Mouse (Mus musculus) ZHBTc4 (cell line): Measurements from ENCODE around the gene Prrg3.
"Not testable (repeated sequence)": the region's sequence is repeated elsewhere in the genome, so short reads cannot be mapped to it uniquely, and the experiment has no call there.

Experiments used
- DNase-seq: peaks from one replicate; pipeline ENCODE4 v3.0.0-alpha.2; 2011; ENCODE audit warnings: low read depth, low spot score

Prrg3 gene

DNA sequence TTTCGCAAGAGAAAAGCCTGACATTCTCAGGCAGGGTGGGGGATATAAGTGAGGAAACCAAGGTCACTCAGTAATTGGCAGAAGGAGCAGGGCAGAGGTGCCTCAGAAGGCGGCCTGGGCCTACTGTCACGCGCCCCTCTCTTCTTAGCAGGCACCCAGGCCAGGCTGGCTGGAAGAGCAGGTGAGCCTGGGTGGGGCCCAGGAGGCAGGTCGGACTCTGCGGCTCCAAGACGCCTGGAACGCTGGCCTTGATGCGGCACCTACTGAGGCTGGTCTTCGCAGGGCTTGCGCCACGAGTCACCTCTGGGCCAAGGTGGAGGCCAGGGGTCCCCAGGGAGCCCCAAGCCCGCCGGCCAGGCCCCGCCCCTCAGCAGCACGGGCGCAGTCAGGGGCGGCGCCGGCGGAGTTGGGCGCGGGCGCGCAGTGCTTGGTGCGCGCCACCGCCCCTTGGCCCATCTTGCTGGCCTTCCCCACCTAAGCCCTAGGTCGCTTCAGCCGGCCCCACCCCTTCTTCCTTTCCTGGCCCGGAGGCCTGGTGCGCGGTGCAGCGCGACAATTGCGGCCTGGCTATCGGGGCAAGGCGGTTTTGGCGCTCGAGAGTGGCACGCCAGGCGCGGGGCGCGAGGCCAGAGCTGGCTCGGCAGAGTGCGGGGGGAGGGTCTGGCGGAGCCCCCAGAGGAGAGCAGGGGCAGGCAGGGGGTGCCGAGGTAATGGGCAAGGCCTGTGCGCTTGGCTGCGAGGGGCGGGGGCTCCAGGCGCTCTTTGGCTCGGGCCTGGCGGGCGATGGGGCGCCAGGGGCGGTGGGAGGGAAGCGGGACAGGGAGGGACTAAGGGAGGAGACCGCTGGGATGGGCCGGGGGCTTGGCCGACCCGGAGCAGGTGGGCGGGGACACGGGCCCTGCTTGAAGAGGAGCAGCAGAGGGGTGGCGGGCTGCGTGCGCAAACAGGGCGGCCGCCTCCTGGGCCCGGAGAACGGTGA, at the start of gene Prrg3:
Prrg3 (plus strand) TSS at position 552 of the 979 bp plus-strand sequence.
- peak; percentile 84 for DNase-seq

DNA sequence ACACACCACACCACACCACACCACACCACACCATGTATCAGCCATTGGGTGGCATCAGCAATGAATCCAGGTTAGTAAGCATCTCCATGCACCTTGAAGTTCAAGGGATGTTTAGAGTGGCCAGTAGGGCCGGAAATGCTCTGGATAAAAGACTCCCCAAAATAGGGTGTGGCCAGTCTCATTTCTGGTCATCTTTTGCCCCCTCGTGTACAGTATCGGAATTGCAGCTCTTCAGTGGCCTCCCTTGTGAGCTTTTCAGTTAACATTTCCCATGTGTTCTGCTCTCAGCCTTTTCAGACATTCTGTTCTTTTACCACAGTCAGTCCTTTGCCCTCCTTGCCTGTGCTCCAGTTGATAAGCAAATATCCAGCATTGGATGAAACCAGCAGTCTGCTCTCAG, 15.8 kb upstream of the Prrg3 start:
- DNase-seq: peak; percentile 56

DNA sequence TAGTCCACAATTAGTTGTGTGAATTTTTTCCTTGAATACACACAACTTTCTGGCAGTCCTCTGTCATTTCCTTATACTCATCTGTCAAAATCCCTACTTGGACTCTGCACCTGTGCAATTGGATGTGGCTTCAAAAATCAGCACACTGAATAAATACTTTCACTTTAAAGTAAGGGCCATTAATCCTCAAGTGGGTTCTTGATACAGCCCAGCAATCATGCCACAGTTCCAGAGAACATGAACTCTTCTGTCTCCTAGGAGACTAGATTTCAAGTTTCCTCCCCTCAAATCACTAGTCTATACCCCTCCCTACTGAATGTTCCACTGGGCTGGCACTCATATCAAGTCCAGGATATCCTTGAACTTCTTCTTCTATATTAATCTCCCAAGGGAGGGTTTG, 4.1 kb upstream of the Prrg3 start:
- DNase-seq: no peak

DNA sequence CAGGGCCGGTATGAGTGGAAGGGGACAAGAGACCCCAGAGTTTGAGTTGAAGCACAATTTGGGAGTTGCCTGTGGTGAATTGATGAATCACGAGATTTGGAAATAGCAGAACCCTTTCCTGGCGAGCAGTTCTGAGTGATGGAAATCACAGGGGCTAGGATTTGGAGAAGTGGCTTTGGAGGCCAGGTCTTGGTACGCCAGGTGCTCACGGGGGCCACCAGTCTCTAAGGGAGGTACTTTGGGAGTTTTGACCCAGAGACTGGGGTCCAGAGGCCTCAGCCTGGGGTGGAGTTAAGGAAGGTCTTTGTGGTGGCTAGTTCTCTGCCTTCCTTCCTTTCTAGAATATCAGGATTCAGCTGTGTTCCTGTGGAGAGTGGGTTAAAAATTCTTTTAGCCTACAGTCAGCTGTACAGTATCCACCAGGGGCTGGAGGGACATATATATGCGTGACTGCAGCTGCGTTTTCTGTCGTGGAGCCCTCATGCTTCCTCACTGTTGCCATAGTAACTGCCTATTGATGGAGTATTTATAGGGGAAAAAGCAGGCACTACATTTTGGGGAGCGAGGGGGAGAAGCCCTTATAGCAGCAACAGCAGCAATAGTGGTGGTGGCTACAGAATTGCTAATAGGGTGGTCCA, 970 bp downstream of the Prrg3 start:
- DNase-seq: no peak

DNA sequence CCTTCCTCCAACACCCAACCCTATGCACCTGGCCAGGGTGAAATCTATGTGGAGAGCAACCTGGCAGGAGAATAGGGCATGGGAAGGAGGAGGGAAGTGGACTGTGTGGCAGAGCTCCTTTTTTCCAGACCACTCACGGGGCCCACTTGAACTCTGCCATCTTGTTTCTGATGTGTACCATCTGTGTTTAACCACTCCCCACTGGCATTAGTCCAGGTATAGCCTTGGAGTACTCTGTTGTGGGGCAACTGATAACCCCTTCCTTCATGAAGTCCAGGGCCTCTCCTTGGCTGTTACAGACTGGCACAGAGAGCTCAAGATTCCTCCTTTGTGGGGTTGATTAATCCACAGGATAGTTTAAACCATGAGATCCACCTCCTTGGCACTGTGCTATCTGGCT, 5.8 kb downstream of the Prrg3 start:
- no peak for DNase-seq

DNA sequence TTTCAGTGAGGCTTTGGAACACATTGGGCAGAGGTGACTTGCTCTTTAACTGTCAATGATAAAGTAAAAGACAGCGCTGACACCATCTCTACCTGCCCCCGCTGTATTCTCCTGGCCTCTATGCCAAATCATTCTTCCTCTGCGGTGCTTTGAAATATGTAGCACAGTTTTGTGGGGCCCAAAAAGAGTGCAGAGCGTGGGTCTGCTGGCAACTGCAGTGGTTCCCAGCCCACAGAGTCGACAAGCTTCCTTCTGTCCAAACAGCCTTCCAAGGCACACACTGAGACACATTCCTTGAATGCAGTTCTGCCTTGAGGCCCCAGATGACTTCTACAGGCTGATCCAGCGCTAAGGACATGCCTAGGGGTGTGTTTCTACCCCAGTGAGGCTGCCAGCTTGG, 6.4 kb downstream of the Prrg3 start:
- DNase-seq: no peak

DNA sequence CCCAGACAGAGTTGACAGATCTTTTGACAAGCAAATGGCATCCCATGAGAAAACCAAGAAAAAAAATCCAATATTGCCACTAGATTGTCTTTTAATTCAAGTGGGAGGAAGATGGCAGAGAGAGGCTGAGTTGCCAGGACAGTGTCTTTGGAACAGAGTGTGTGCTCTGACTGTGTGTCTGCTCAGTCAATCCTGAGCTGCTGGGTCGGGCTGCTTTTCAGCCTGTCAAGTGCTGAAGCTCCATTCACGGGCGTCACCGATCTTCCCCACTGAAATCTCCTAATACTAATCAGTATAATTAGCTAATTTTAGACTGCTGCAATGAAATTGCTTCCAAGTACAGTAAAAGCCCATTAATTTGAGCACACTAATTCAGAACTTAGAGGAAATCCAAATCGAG, 8.9 kb downstream of the Prrg3 start:
- DNase-seq: no peak

DNA sequence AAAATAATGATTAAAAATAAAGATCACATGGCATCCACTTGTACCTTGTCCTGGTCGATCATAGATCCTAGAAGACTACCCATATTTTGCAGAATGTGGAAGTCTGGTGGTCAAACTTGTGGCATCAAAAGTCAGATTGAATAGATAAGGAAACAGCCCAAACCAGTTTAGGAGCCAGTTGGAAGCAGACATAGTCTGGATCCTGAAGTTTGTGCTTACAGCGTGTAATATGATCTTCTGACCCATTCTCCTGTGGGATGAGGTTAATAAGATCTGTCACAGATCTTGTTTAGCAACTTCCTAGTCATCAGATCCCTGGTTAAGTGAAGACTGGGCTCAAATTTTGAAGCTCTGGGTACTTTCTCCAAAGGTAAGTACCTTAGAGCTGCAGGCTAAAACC, 10.3 kb downstream of the Prrg3 start, which contains the start of gene Fate1:
Fate1 (plus strand) TSS at position 301 of the 400 bp plus-strand sequence.
- DNase-seq: no peak

DNA sequence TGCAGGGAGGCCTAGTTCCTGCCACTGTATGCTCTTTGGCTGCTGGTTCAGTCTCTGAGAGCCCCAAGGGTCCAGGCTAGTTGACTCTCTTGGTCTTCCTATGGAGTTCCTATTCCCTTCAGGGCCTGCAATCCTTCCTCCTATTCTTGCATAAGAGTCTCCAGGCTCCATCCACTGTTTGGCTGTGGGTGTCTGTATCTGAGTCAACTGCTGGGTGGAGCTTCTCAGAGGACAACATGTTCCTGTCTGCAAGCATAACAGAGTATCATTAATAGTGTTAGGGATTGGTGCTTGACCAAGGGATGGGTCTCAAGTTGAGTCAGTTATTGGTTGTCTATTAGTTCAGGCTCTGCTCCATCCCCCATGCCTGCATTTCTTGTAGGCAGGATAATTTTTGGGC, 15.3 kb downstream of the Prrg3 start:
- DNase-seq: not testable (repeated sequence)

DNA sequence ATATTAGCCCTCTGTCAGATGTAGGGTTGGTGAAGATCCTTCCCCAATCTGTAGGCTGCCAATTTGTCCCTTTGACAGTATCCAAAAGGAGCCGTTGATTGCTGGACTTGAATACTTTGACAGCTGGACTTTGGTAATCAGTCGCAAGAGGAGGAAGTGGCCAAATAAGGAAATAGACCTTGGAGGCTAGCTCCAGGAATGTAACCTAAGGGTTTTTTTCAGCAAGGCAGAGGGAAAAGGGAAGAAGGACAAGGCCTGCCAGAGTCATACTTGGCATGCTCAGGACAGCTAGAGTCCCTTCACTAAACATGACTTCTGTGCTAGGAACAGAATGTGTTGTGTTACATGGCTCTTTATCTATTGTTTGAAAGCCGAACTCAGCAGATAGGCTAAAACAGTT, 18.0 kb downstream of the Prrg3 start:
- DNase-seq: no peak

DNA sequence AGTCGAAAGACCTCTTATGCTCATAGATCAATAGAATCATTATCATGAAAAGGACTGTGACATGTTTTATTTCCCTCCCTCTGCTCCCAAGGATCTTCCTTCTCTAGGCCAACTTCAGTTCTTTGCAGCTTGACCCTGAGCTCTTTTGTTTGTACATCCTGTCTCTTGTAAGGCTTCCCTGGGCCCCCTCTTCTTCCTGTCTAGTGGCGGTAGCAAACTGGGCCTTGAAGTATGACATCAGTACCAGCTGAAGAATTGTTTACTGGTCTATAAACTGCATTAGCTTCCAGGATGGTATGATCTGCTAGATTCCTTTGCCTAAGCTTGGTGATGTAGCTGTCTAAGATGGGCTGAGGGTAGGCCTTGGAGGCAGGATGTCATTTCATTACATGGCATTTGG, 18.9 kb downstream of the Prrg3 start:
- no peak for DNase-seq

DNA sequence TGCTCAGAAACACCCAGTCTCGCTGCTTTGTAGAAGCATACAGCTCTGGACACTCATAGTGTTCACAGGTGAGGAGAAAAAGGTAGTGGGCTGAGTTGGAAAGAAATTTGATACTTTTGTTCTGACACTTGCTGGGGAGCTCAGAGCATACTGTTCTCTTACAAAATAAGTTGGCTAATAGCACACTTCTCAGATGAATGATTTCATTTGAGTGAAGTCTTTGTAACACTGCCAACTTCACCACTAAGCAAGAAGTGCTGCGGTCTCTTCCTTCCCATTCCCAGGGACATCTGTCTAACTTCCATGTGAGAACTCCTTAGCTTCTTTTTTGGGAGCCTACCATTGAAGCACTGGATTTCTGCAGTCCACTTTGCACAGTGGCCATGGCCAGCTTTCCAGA, 20.8 kb downstream of the Prrg3 start:
- no peak for DNase-seq

DNA sequence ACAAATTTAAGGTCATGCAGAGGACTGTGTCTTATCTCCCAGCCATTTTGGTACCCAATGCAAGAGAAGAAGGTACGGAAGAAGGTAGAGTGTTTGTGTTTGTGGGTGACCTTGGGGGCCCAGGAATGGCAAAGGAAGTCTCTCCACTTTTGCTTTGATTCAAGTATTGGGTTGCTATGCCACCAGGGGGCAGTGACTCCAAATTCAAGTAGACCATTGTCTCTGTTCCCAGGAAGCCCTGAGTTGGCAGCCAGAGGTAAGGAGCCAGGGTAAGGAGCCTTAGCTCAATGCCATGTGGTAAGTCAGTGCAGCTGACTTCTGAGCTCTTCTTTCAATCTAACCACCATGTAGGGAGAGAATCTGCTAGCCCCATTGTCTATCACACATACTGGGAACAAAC, 21.4 kb downstream of the Prrg3 start:
- DNase-seq: peak; percentile 22

DNA sequence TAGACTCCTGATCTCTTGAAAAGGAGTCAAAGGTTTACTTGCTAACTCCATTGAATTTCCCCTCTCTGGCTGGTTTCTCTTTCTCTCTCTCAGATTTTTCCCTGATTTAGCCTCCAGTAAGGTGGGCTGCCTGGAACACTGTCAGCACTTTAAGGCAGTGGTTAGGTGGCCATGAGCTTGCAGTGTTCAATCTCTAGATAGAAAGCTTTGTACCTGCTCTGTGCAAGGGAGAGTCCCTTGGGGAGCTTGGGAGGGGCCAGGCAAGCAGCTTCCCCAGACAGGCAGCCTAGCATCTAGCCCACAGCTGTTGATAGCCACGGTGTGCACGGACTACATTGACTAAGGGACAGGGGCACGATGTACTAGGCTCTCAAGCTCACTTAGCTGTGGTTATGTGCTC, 29.1 kb downstream of the Prrg3 start, which contains the start of gene Cnga2:
Cnga2 (plus strand) TSS at position 301 of the 400 bp plus-strand sequence.
- DNase-seq: no peak

DNA sequence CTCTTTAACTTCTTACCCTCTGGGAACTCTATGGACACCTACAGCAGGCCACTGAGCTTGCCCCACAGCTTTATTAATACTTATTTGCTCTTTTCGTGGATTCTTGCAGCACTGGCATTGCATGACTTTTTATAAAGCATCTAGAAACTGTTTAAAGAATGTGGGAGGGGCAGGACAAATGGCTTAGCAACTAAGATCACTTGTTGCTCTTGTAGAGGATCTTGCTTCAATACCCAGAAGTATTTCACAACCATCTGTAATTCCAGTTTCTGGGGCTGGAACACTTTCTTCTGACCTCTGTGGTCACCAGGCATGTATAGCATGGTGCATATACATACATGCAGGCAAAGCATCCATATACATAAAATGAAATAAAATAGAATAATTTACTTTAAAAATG, 33.5 kb downstream of the Prrg3 start:
- no peak for DNase-seq

DNA sequence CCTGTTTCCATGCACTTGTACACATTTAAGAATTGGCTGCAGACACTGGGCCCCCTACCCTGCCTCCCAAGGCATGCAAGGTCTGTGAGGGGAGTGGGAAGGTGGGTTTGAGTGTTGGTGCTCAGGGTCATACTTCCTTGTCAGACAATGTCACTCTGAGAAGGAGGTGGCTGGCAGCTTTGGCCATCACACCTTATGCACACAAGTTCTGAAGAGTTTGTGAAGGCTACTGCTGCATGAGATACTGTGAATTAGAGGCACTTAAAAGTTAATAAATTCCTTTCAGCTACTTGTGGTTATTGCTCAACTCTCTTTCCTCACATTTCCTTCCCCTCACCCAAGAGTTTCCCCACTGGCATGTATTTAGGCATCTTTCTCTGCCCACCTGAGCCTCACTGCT, 47.5 kb downstream of the Prrg3 start:
- DNase-seq: no peak

DNA sequence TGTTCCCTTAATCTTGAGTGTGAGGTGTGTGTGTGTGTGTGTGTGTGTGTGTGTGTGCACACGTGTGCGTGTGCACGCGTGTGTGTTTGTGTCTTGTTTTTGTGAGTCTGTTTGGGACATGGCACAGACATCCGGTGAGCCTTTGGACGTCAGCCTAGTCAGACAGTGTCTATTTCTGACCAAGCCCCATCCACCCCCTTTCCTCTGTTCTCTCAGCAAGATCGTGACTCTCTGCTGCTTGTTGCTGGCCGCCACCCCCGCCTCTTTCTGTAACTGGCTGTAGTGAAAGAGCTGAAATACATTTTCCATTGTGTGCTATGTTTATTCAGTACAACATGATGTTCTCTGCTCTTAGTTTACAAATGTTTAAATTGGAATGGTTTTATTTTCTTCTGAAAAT, 49.8 kb downstream of the Prrg3 start:
- no peak for DNase-seq

DNA sequence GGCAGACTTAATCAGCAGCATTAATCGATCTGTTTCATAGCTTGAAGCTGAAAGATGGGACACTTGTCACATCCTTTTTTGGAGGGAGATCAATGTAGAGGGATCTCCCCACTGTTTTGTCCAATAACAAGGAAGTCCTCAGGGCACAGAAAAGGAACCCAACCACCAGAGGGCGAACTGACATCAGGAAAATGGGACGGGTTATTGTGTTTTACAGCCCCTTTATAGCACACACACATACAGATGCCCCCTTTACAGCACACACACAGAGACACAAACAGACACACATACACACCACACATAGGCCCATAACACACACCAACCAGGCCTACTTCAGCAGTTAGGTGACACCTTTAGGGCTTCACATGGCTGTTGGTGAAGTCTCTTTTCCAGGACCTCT, 50.4 kb downstream of the Prrg3 start:
- peak; percentile 21 for DNase-seq

DNA sequence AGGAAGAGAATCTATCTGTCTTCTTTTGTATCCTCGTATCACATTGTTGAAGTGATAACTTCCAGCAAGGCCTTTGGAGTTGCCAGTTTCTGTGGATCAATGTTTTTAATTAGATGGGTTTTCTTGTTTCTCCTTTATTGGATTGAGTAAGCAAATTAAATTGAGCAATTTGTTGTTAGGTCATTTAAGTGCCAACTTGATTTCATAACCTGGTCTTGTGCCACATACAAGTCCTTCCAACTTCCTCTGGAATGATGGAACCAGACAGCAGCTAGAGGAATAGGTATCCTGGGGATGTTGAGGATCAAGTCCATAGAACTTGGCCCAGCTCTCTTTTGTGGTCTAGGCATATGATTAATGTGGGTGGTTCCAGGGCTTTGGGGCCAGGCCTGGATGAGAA, 59.8 kb downstream of the Prrg3 start:
- DNase-seq: no peak
